Mouse (Mus musculus) kidney, adult 2 months (tissue): ENCODE results near the gene Dnajc16. TPM values are rescaled to one million over a fixed set of nuclear protein-coding genes. Genes with fewer than 3 reads are reported as not detected.
A peak's percentile ranks its signal among the peaks of the same experiment; 100 is the strongest.

Source experiments
- DNase-seq: peaks from one replicate; pipeline ENCODE4 v3.0.0; 2021
- H3K27ac ChIP-seq: fragments of 200-500 bp; 2 replicates; pipeline ENCODE4 v1.5.1; 2012; ENCODE audit warnings: low read depth, low read length, control low read depth, inconsistent platforms; ENCODE audit not compliant: insufficient read depth
- H3K27me3 ChIP-seq: fragments of 200-500 bp; replicated peaks from 2 replicates; pipeline ENCODE4 v1.6.1; 2012; ENCODE audit warnings: mild to moderate bottlenecking, moderate library complexity, low read length, inconsistent platforms; ENCODE audit not compliant: control insufficient read depth, insufficient read depth
- H3K36me3 ChIP-seq: fragments of 200-500 bp; 2 replicates; pipeline ENCODE4 v1.6.1; 2012; ENCODE audit warnings: mild to moderate bottlenecking, moderate library complexity, low read length, inconsistent platforms; ENCODE audit not compliant: control insufficient read depth, insufficient read depth
- H3K4me1 ChIP-seq: fragments of 200-500 bp; 2 replicates; pipeline ENCODE4 v1.6.1; 2011; ENCODE audit warnings: low read length; ENCODE audit not compliant: control insufficient read depth, insufficient read depth
- H3K4me3 ChIP-seq: fragments of 200-500 bp; 2 replicates; pipeline ENCODE4 v1.5.1; 2011; ENCODE audit warnings: mild to moderate bottlenecking, low read depth, low read length, control low read depth; ENCODE audit not compliant: insufficient read depth
- CTCF ChIP-seq: fragments of 200-500 bp; conservative IDR thresholded peaks from 2 replicates; pipeline ENCODE4 v1.5.1; 2011; ENCODE audit warnings: low read depth, mild to moderate bottlenecking, control low read depth, low read length, moderate library complexity, mixed read lengths; ENCODE audit not compliant: insufficient read depth, insufficient read length
- POLR2A ChIP-seq: fragments of 200-500 bp; IDR thresholded peaks from one replicate; pipeline ENCODE4 v1.6.1; 2011; ENCODE audit warnings: low read depth, low read length, control low read depth
- WGBS: fragments of 180-500 bp; shearing (Covaris S2); methylation state at CpG from one replicate; pipeline ENCODE4 v1.1.7; 2018; 5-methylcytosine and 5-hydroxymethylcytosine counted together
- polyA plus RNA-seq: library from polyadenylated mRNA; depleted of rRNA; stranded (reverse); fragments of >200 nt; gene quantifications from 2 replicates; pipeline ENCODE4 v1.2.3, GENCODE M21; 2012; rRNA removed

Dnajc16 gene
- polyA plus RNA-seq = 12.6 and 13.6 TPM in 2 replicates

DNA sequence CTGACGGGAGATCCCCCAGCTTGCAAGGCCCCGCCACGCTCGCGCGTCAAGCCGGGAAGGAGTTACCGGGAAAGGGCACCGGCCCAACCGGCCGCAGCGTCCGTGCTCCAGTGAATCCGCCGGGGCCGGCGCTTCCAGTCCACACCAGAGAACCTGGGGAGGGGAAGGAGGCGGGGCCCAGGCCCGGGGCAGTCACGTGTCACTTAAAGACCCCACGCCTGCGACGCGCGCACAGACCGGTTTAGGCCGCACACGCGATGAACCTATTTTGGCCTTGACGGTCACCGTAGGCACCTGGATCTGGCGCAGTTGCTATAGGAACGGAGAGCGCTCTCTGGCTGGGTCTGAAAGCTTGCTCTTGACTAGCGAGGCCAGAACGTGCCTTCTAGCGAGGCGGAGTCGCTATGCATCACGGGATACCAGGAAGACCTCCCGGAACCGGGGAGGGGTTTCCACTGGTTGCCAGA lies at the start of gene Dnajc16:
Gene Dnajc16 (minus strand): TSS at position 408 of the 467 bp plus-strand sequence.
- H3K4me1 ChIP-seq = peaks cover 30% of the 10 kb centered on the region
- peak; percentile 99 for DNase-seq
- peak within 1 kb of the TSS; percentile 71 for H3K4me3 ChIP-seq
- peak within 1 kb of the TSS; percentile 67 for H3K27ac ChIP-seq
- 1% methylated on average over 42 of the region's 42 CpGs for WGBS
- no peaks in the 10 kb centered on the region for H3K36me3 ChIP-seq
- H3K27me3 ChIP-seq = no peaks in the 10 kb centered on the region
- TF ChIP-seq CTCF = no peak
- peak; percentile 42 for TF ChIP-seq POLR2A

DNA sequence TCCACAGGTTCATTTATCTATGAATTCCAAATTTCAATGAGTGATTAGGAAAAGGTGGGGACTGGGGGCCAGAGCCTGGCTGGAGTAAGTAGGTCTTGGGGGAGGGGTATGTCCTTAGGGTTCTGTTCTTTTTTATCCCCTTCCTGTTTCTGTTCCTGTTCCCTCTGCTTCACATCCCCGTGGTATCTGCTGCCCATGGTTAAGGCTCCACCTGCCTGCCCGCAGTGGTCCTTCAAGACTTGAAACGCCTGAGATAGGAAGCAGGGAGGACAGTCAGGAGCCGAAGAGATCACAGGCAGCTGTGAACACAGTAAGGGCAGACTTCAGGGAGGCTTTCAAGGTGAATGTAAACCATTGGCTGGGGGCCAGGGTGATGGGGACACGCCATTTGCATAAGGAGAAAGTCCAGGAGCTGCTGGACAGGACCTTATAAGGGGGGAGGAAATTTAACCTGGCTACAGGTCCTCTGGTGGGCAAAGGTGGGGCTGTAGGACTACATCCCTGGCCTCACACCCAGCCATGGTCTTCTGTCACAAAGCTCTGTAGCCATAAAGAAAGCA lies 43.9 kb upstream of the Dnajc16 start:
- no peak for TF ChIP-seq CTCF
- no peak for TF ChIP-seq POLR2A
- Histone ChIP-seq H3K27me3 (no peaks in the 10 kb centered on the region), H3K4me1 (no peaks in the 10 kb centered on the region), H3K4me3 (no peak overlapping the region), H3K27ac (no peak overlapping the region), H3K36me3 (no peaks in the 10 kb centered on the region)
- 54% methylated on average over 5 of the region's 5 CpGs for WGBS
- peak; percentile 25 for DNase-seq

DNA sequence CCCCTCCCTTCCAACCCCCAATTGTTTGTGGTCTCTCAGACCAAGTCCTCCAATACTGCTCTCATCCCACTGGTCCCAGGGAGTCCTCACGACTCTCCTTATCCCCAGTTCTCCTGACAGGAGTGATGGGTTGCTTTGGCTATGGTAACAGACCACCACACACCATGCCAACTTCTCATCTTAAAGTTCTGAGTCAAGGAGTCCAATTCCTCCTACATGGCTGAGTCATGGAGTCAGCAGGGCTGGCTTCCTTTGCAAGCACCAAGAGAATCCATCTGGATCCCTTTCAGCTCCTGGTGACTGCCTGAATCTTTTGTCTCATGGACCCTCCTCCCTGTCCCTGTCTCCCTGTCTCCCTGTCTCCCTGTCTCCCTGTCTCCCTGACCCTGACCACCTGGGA lies 43.2 kb upstream of the Dnajc16 start:
- 53% methylated on average over 1 of the region's 1 CpGs for WGBS
- Histone ChIP-seq H3K27me3 (no peaks in the 10 kb centered on the region), H3K27ac (no peak overlapping the region), H3K4me1 (no peaks in the 10 kb centered on the region), H3K4me3 (no peak overlapping the region), H3K36me3 (no peaks in the 10 kb centered on the region)
- DNase-seq = no peak
- TF ChIP-seq CTCF (no peak), POLR2A (no peak)

DNA sequence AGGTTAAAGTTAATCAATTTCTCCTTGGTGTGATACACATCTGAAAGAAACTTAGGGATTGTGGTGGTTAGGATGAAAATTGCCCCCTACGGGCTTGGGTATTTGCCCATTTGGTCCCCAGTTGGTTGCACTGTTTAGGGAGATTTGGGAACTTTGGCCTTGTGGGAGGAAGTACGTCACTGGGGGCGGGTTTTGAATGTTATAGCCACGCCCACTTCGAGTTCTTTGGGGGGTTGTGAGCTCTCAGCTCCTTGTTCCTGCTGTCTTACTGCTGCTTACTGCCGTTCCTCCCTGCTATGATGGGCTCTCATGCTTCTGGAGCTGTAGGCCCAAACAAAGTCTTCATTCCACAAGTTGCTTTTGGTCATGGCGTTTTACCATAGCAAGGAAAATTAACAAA lies 40.6 kb upstream of the Dnajc16 start:
- Histone ChIP-seq H3K27me3 (no peaks in the 10 kb centered on the region), H3K27ac (no peak overlapping the region), H3K4me1 (no peaks in the 10 kb centered on the region), H3K4me3 (no peak overlapping the region), H3K36me3 (no peaks in the 10 kb centered on the region)
- WGBS = 78% methylated on average over 7 of the region's 7 CpGs
- no peak for DNase-seq
- TF ChIP-seq CTCF = no peak
- no peak for TF ChIP-seq POLR2A

DNA sequence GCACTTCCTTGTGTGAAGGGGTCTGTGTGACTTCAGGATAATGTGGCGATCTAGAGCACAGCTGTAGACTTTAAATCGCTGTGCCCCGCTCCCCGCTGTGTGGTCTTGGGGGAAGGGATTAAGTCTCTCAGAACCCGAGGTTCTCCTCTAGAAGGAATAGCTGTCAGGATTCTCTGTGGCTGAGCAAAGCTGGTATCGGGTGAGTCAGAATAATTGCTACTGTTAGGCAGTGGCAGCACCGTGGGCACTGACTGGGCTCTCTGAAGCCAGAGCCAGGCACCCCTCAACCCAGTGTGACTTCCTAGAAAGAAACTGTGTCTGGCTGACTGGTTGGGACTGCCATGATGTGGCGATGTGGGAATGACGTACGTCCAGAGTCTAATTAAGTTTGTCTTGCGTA lies 39.6 kb upstream of the Dnajc16 start:
- Histone ChIP-seq H3K36me3 (no peaks in the 10 kb centered on the region), H3K27me3 (no peaks in the 10 kb centered on the region), H3K27ac (no peak overlapping the region), H3K4me1 (no peaks in the 10 kb centered on the region), H3K4me3 (no peak overlapping the region)
- TF ChIP-seq POLR2A (no peak), CTCF (no peak)
- WGBS = 66% methylated on average over 11 of the region's 11 CpGs
- no peak for DNase-seq

DNA sequence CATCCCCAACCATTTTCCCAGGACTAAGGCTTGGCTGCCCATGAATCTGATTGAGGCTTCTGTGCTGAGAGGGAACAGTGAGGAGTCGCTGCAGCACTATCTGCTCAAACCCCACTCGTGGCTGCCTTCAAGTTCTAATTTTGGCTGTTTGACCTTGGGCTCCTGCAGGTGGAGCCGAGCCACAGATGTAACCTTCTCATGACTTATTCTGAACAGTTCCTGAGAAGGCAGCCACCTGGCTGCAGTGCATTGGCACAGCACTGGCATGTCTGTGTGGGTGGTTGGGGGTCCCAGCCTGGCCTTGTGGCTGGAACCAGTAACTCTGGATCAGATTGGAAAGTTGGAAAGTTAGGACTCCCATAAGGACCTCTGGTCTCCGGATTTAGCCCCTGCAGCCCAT lies 37.4 kb upstream of the Dnajc16 start:
- DNase-seq = no peak
- Histone ChIP-seq H3K27ac (no peak overlapping the region), H3K27me3 (no peaks in the 10 kb centered on the region), H3K36me3 (no peaks in the 10 kb centered on the region), H3K4me1 (no peaks in the 10 kb centered on the region), H3K4me3 (no peak overlapping the region)
- WGBS = 56% methylated on average over 4 of the region's 4 CpGs
- TF ChIP-seq POLR2A = no peak
- no peak for TF ChIP-seq CTCF

DNA sequence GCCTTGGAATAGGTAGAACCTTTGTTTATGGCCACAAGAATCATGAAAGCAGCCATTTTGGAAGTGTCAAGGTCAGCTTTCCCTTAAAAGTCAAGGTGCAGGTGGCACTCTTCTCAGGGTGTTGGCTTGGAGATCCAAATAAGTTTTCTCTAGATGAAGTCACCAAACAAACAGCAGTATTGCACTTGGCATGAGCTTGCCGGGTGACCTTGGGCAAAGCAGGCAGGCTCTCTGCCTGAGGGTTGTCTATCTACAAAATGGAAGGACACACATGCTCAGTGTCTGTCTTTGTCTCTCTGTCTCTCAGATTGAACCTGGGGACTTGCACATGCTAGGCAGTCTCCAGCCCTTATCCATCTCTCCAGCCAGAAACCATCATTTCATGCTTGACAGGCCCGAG lies 36.7 kb upstream of the Dnajc16 start:
- Histone ChIP-seq H3K4me3 (no peak overlapping the region), H3K27ac (no peak overlapping the region), H3K27me3 (no peaks in the 10 kb centered on the region), H3K36me3 (no peaks in the 10 kb centered on the region), H3K4me1 (no peaks in the 10 kb centered on the region)
- no peak for TF ChIP-seq CTCF
- no peak for TF ChIP-seq POLR2A
- 91% methylated on average over 2 of the region's 2 CpGs for WGBS
- DNase-seq = no peak
